Mouse (Mus musculus) cerebellum, adult 11 months (tissue): ENCODE measurements at regions not wholly inside any gene's neighbourhood (a gene's known extent, or its start where the extent isn't known, plus 50 kb on each side); places are given as distances from the start of the nearest gene placed in this dataset.

Source experiments
- DNase-seq: peaks from one replicate; pipeline ENCODE4 v3.0.0; 2022

DNA sequence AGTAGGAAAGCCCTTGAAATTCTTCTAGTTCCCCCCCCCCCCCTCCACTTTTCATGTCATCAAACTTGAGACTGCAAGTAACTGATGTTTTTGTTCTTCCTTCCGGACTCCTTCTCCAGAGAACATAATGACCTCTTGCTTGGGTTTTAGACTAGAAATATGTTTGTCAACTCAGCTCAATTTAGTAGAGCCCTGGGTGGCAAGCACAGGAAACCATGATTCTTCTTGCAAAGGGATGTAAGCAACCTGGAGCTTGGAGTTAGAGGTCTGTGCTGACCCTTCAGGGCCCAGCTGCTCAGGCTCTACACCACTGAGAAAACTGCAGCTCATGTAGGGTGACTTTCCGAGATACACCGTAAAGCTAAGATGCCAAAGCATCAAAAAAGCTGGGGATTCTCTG, 127.2 kb upstream of the Meis1 start:
- no peak for DNase-seq

DNA sequence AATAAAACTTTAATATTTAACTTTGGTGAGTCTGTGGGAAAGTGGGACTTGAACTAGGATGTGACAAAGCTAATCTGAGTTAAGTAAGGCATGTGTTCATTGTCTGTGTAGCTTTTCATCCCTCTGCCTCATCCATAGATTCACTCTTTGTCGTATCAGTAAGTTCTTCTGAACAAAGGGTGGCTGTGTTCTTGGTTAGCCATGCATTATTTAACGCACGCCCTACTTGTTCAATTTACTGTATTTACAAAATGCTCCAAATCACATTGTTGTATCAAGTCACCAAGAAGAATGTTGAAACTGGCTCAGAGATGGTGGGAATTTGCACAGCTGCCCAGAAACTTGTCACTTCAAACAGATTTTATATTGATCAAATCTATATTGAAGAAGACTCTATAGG, 132.2 kb upstream of the Meis1 start:
- DNase-seq, result no peak

DNA sequence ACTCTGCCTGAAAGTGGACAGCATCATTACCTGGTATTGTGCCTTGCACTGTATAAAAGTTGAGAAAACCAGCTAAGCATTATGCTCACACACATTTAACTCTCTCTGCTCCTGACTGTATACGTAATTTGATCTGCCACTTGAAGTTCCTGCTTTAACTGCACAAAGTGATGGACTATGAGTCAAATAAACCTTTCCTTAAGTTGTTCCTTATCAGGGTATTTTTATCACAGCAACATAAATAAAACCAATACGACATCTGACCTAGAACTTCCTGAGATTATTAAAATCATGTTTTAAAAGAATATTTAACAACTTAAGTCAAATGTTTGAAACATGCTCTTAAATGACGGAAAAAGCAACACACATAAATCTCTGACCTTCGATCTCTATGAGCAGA, 134.9 kb upstream of the Meis1 start:
- no peak for DNase-seq

GRCm38 (mm10) chr11:19154813-19155616, 136.2 kb upstream of the Meis1 start:
- no peak for DNase-seq

- DNase-seq, result no peak
These were observed 136.8 kb upstream of the Meis1 start for GRCm38 (mm10) chr11:19155617-19155983.

- DNase-seq, result no peak
These were observed 141.4 kb upstream of the Meis1 start for GRCm38 (mm10) chr11:19160227-19160626.

DNA sequence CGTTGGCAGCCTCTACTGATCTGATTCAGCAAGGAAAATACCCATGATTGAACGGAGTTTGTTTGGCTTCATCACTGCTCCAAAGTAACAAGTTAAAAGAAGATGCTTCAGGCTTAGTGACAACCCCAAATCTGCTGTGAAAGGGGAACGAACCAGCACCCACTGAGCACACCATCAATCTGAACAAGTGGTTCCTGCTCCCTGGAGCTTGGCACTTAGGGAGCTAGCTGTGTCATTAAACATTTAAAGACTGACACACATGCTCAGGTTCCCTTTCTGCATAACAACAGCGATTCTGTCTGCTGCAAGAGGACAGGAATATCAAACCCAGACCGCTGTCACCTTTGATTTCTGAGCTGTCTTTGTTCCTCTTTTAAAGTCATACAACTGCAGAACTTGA, 141.9 kb upstream of the Meis1 start:
- DNase-seq, result no peak

DNA sequence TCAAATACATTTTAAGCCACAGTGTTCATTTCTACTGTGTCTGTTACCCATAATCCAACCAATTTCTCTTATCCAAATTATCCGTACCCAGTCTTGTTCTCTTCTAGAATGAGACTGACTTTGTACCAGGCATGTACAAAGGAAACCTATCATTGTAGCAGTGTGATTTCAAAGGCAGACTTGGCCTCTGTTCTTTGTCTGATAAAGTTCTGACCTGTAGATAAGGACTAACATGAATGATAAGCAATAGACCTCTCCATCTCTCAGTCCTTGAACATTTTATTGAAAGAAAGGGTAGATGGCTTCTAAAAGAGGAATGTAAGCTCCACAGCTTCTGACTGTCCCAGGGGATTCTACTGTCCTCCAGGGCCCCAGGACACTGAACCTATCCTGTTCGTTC, 152.2 kb upstream of the Meis1 start:
- no peak for DNase-seq

GRCm38 (mm10) chr11:19174305-19175017, 155.7 kb upstream of the Meis1 start:
- DNase-seq, result no peak

DNA sequence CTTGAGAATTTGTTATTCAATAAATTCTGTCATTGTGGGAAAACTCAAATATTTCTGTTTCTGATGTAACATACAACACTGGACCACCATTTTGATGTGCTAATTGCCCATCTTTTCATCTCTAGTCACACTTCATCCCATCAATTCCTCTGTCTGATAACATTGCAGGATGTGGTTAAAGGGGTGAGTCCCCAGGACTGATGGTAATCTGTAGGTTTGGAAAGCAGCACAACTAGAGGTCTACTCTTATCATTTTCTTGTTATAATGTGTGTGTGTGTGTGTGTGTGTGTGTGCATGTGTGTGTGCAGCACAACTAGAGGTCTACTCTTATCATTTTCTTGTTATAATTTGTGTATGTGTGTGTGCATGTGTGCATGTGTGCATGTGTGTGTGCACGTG, 160.5 kb upstream of the Meis1 start:
- no peak for DNase-seq

DNA sequence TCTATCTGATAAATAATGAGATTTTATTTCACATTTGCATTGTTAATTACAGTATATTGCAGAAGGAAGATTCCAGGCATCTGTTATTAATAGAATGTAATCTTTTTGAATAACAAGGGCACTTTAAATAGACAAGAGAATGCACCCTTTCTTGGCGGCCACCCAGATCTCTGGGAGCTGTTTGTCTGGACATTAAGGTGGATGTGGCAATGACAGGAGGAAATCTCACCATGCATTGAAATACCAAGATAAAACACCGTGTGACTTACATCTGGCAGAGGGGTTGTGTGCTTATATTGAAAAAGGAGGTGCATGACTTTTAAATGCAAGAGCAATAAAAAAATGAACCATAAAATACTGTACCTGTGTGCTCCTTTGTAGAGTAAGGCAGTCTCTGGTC, 171.0 kb upstream of the Meis1 start:
- no peak for DNase-seq

DNA sequence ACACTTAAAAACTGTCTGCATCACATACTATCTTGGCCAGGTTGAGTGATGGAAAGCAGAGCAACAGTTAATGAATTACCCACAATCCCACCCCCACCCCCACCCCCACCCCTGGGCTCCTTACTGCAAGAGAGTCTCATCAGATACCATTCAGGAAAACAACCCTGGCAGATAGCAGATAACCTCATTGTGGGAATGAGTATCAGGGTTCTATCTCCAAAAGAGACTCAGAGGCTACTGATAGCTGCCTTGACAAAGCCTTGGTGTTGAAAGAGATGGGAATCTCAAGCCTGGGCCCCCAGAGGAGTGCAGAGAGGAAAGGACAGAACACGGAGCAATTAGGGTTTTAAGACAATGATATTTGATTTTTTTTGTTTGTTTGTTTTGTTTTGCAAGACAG, 175.7 kb upstream of the Meis1 start:
- no peak for DNase-seq

- no peak for DNase-seq
These were observed 179.0 kb upstream of the Meis1 start for GRCm38 (mm10) chr11:19197790-19198189.

DNA sequence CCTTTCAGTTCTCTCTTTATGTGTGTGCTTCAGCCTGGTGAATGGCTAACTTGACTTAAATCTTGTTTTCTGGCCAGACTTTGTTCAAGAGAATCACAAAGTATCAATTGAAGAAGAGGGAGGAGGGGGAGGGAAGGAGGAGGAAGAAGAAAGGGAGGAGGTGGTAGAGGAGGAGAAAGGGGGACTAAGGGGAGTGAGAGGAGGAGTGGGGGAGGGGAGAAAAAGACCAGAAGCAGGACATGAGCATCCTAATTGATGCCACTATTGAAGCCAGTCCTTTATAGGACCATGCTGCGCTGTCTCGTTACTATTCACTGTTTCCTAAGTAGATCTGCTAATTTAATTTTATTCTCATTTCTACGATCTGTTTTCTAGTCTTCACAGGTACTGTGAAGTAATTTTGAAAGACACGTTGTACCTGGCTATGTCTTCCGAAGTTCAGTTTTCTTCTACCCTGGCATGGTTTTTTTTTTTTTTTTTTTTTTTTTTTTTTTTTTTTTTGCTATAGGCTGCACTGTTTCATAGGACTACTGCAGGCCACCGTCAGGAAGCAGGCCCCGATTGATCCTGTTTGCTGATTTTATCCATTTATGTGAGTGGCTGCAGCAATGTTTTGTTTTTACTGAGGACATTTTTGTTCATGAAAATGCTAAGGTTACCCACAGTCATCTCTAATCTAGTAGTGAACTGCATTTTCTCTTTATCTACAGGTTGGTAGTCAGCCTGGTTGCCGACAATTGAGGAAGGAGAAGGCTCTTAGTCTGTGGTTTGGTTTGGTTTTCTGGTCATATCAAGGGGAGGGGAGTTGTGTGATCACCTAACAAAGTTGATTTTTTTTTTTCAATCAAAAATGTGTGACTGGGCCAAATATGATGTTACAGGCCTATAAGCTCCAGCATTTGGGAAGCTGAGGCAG, 184.1 kb upstream of the Meis1 start:
- DNase-seq, result no peak

GRCm38 (mm10) chr11:19203518-19203900, 184.7 kb upstream of the Meis1 start:
- DNase-seq, result no peak

DNA sequence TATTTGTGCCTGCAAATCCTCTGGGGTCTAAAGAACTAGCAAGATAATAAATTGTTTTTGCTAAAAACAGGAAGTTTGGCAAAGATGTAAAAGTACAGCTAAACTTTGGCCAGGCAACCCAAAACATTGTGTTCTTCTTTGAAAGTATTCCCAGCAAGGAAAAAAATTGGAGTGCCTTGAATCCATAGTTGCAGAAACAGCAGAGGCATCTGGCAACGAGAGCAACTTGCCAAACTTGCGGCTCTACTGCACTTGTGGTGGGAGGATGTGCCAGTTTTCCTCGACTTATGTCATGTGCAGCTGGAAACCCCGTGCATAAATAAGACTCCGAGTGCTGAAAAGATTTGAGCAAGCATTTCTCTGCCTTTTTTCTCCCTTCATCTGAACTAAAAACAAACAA, 185.2 kb upstream of the Meis1 start:
- DNase-seq, result peak; percentile 1

- DNase-seq, result no peak
These were observed 185.7 kb upstream of the Meis1 start for GRCm38 (mm10) chr11:19204521-19204920.

GRCm38 (mm10) chr11:19205174-19205573, 186.4 kb upstream of the Meis1 start:
- no peak for DNase-seq

DNA sequence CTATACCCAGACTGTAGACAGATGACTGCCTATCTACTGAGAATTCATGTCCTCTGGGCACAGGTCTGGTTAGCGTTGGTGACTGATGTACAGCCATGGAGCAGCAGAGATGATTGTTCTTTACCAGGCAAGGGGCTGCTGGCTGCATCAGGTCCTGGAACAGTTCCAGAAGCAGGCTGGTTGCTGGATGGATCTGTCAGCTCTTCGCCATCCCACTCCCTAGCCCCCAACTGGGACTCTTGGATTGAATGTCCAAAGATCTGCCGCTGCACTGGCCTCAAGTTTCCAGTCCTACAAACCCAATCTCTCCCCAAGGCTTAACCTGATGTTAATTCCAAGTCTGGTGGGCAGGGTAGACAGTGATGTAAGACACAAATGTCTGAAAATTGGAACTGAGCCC, 200.7 kb upstream of the Meis1 start:
- DNase-seq, result no peak

DNA sequence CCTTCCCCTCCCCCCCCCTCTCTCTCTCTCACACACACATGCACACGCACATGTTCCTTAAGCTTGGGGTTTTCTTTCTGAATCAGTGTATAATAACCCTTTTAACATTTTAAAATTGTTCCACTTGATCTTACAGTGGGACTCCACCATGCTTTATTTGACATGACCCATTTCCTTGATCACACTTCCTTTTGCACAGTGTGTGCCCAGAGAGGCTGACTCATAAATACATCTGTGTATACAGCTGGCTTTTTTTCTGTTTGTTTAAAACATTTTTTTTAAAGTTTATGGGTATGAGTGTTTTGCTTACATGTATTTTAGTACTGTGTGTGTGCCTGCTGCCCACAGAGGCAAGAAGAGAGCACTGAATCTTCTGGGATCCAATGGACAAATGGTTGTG, 202.7 kb upstream of the Meis1 start:
- no peak for DNase-seq

GRCm38 (mm10) chr11:19226756-19227155, 208.0 kb upstream of the Meis1 start:
- DNase-seq, result no peak

- no peak for DNase-seq
These were observed 208.9 kb upstream of the Meis1 start for GRCm38 (mm10) chr11:19227716-19228115.

DNA sequence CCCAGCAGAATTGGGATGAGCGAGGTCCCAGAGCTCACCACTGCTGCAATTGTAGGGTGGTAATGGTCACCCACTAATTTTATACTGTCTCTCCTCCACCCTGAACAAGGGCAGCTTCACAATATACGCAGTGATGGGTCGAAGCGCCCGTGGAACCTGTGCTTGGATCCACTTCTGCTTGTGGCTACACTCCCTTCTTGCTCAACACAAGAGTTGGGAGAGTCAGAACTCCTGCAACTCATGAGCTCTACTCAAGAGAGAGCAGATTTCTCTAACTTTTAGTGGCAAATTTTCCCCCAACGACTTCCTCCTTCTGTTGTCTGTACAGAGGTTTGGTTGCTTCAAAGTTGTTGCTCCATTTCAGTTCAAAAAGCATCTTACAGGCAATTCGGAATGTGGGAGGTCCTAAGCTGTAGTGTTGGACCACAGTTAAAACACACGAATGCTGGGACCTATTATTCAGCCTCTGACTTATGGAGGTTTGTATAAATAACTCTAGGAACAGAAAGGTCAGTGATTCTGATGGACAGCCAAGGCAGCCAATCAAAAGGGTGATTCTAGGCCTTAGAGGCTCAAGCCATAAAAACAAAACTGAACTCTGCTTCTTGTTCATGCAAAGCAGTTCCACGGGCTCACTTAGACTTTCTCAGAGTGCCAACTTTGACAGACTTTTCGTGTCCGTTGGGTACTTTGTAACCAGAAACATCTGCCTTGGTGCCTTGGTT, 227.8 kb upstream of the Meis1 start:
- DNase-seq, result no peak
